Mouse (Mus musculus) lung, postnatal 10 days (tissue): ENCODE data around the gene Rusc1.
A peak's percentile ranks its signal among the peaks of the same experiment; 100 is the strongest.

ENCODE experiments used
- DNase-seq: peaks from one replicate; pipeline ENCODE4 v3.0.0; 2021

Rusc1 gene

GRCm38 (mm10) chr3:89093175-89093574, at the start of gene Rusc1:
Gene Rusc1, minus strand, starts transcription at chr3:89093311.
- peak; percentile 96 for DNase-seq

- no peak for DNase-seq
Observed at GRCm38 (mm10) chr3:89136365-89136764, 43.3 kb upstream of the Rusc1 start.

- no peak for DNase-seq
Observed at GRCm38 (mm10) chr3:89135958-89136357, 42.8 kb upstream of the Rusc1 start, which contains the start of gene Pklr. Gene Pklr, plus strand, starts transcription at chr3:89136142.

- no peak for DNase-seq
Observed at GRCm38 (mm10) chr3:89133752-89134151, 40.6 kb upstream of the Rusc1 start.

GRCm38 (mm10) chr3:89133063-89133450, 39.9 kb upstream of the Rusc1 start:
- no peak for DNase-seq

- DNase-seq: peak; percentile 28
Observed at GRCm38 (mm10) chr3:89132285-89133062, 39.4 kb upstream of the Rusc1 start.

- DNase-seq: no peak
Observed at GRCm38 (mm10) chr3:89131816-89132215, 38.7 kb upstream of the Rusc1 start.

GRCm38 (mm10) chr3:89129908-89130307, 36.8 kb upstream of the Rusc1 start:
- no peak for DNase-seq

GRCm38 (mm10) chr3:89125981-89126380, 32.9 kb upstream of the Rusc1 start:
- DNase-seq: no peak

- peak; percentile 34 for DNase-seq
Observed at GRCm38 (mm10) chr3:89124241-89124640, 31.1 kb upstream of the Rusc1 start.

GRCm38 (mm10) chr3:89123313-89123712, 30.2 kb upstream of the Rusc1 start:
- DNase-seq: peak; percentile 58

- DNase-seq: peak; percentile 55
Observed at GRCm38 (mm10) chr3:89115522-89115921, 22.4 kb upstream of the Rusc1 start.

GRCm38 (mm10) chr3:89113058-89113457, 19.9 kb upstream of the Rusc1 start:
- no peak for DNase-seq

GRCm38 (mm10) chr3:89108146-89108545, 15.0 kb upstream of the Rusc1 start:
- no peak for DNase-seq

- no peak for DNase-seq
Observed at GRCm38 (mm10) chr3:89107545-89107944, 14.4 kb upstream of the Rusc1 start.

GRCm38 (mm10) chr3:89106881-89107280, 13.8 kb upstream of the Rusc1 start:
- DNase-seq: no peak

GRCm38 (mm10) chr3:89103291-89103595, 10.1 kb upstream of the Rusc1 start:
- DNase-seq: no peak

GRCm38 (mm10) chr3:89102495-89103290, 9.6 kb upstream of the Rusc1 start:
- no peak for DNase-seq

GRCm38 (mm10) chr3:89101812-89102494, 8.8 kb upstream of the Rusc1 start, which contains the start of gene Fdps:
Gene Fdps, minus strand, starts transcription at chr3:89101959.
- DNase-seq: peak; percentile 99

GRCm38 (mm10) chr3:89101459-89101811, 8.3 kb upstream of the Rusc1 start:
- no peak for DNase-seq

GRCm38 (mm10) chr3:89100811-89101210, 7.7 kb upstream of the Rusc1 start, which contains the start of gene Gm43738:
Gene Gm43738, minus strand, starts transcription at chr3:89101099.
- no peak for DNase-seq

GRCm38 (mm10) chr3:89094021-89094420, 910 bp upstream of the Rusc1 start:
- no peak for DNase-seq

- no peak for DNase-seq
Observed at GRCm38 (mm10) chr3:89092509-89093090, 511 bp downstream of the Rusc1 start.
